Mouse (Mus musculus) CH12.LX (cell line): ENCODE measurements around the gene Taf8.

Experiments used
- CTCF ChIP-seq, 2 experiments: IDR thresholded peaks in 1 of 2; conservative IDR thresholded peaks in 1 of 2; 2 replicates each; pipeline ENCODE4 v1.5.1; 2011 to 2012; ENCODE audit warnings: low read depth in 2 of 2, low read length in 2 of 2, improper control_type of control experiment in 1 of 2, inconsistent platforms in 1 of 2, mild to moderate bottlenecking in 1 of 2, moderate library complexity in 1 of 2
- EP300 ChIP-seq: IDR thresholded peaks from 2 replicates; pipeline ENCODE4 v1.6.1; 2011; ENCODE audit warnings: low read length, improper control_type of control experiment
- ETS1 ChIP-seq: conservative IDR thresholded peaks from 2 replicates; pipeline ENCODE4 v1.6.1; 2012; ENCODE audit warnings: low read depth, mild to moderate bottlenecking, inconsistent platforms, low read length, improper control_type of control experiment, moderate library complexity
- GABPA ChIP-seq: IDR thresholded peaks from 2 replicates; pipeline ENCODE4 v1.6.1; 2012; ENCODE audit warnings: low read depth, low read length, improper control_type of control experiment, inconsistent platforms; ENCODE audit not compliant: insufficient replicate concordance
- POLR2A ChIP-seq: IDR thresholded peaks from 2 replicates; pipeline ENCODE4 v1.6.1; 2011; ENCODE audit warnings: low read depth, mild to moderate bottlenecking, improper control_type of control experiment, low read length
- TBP ChIP-seq: conservative IDR thresholded peaks from 2 replicates; pipeline ENCODE4 v1.6.1; 2011; ENCODE audit warnings: low read depth, low read length, improper control_type of control experiment
- ZKSCAN1 ChIP-seq: IDR thresholded peaks from 2 replicates; pipeline ENCODE4 v1.6.1; 2012; ENCODE audit warnings: low read depth, inconsistent platforms, low read length, improper control_type of control experiment, borderline replicate concordance
- ZNF384 ChIP-seq: IDR thresholded peaks from 2 replicates; pipeline ENCODE4 v1.6.1; 2012; ENCODE audit warnings: low read depth, low read length, improper control_type of control experiment, inconsistent platforms

- no peak for TF ChIP-seq CTCF (conservative IDR thresholded peaks at IDR 0.05 in 1 of 2, IDR thresholded peaks at IDR 0.05 in 1 of 2; ENCODE audit: low read depth in 2 of 2, low read length in 2 of 2)
- no peak for TF ChIP-seq ZNF384
- no peak for TF ChIP-seq GABPA
- TF ChIP-seq TBP = no peak
- no peak for TF ChIP-seq ETS1
- no peak for TF ChIP-seq EP300
- TF ChIP-seq ZKSCAN1 = no peak
- TF ChIP-seq POLR2A = no peak
These were observed 16.3 kb downstream of the Taf8 start for GRCm38 (mm10) chr17:47485791-47486190.
